Mouse (Mus musculus): Measurements from ENCODE around the gene Sh3tc1. TPM values are rescaled to one million over a fixed set of nuclear protein-coding genes. Genes with fewer than 3 reads are reported as not detected.

Gene Sh3tc1
- polyA plus RNA-seq (2014; fragmentation: Nextera tagmentation; extraction: Ambion mirVana): 2.9 and 3.2 TPM in 2 replicates

- no peak within 1 kb of the TSS for H3K9ac ChIP-seq (replicated peaks; ENCODE audit: low read depth, low read length)
- no peaks in the 10 kb centered on the region for H3K36me3 ChIP-seq (ENCODE audit: control insufficient read depth, insufficient read depth, low read length)
- H3K27me3 ChIP-seq (ENCODE audit: control insufficient read depth, insufficient read depth, low read length): no peaks in the 10 kb centered on the region
- peak; percentile 88 for ATAC-seq (ENCODE audit: insufficient number of reproducible peaks, insufficient read depth, low FRiP score, low read depth)
- no peak within 1 kb of the TSS for H3K4me2 ChIP-seq (replicated peaks; ENCODE audit: low read depth, low read length)
- H3K27ac ChIP-seq (ENCODE audit: low read length): 0 out of 2 replicates have a peak within 1 kb of the TSS, but pooled peaks have one; percentile 15
- no peak within 1 kb of the TSS for H3K4me3 ChIP-seq (ENCODE audit: low read depth, low read length)
- H3K4me1 ChIP-seq (ENCODE audit: control insufficient read depth, insufficient read depth, low read length): no peaks in the 10 kb centered on the region
- no peaks in the 10 kb centered on the region for H3K9me3 ChIP-seq (ENCODE audit: control insufficient read depth, low read depth, low read length)
- WGBS: 19% methylated on average over 10 of the region's 10 CpGs
Observed at GRCm38 (mm10) chr5:35739536-35740278, at the start of gene Sh3tc1. TSS of gene Sh3tc1 (minus strand) at chr5:35739987.

GRCm38 (mm10) chr5:35788719-35789118, 48.9 kb upstream of the Sh3tc1 start:
- H3K9ac ChIP-seq (replicated peaks; ENCODE audit: low read depth, low read length): no peak overlapping the region
- H3K36me3 ChIP-seq (ENCODE audit: control insufficient read depth, insufficient read depth, low read length): no peaks in the 10 kb centered on the region
- no peak for ATAC-seq (ENCODE audit: insufficient number of reproducible peaks, insufficient read depth, low FRiP score, low read depth)
- H3K4me2 ChIP-seq (replicated peaks; ENCODE audit: low read depth, low read length): no peak overlapping the region
- H3K4me3 ChIP-seq (ENCODE audit: low read depth, low read length): no peak overlapping the region
- H3K4me1 ChIP-seq (ENCODE audit: control insufficient read depth, insufficient read depth, low read length): no peaks in the 10 kb centered on the region
- H3K9me3 ChIP-seq (ENCODE audit: control insufficient read depth, low read depth, low read length): no peaks in the 10 kb centered on the region; the same call in 1 of the 2 replicates
- no peak overlapping the region for H3K27ac ChIP-seq (ENCODE audit: low read length)
- H3K27me3 ChIP-seq (ENCODE audit: control insufficient read depth, insufficient read depth, low read length): no peaks in the 10 kb centered on the region
- WGBS: 80% methylated on average over 6 of the region's 6 CpGs

DNA sequence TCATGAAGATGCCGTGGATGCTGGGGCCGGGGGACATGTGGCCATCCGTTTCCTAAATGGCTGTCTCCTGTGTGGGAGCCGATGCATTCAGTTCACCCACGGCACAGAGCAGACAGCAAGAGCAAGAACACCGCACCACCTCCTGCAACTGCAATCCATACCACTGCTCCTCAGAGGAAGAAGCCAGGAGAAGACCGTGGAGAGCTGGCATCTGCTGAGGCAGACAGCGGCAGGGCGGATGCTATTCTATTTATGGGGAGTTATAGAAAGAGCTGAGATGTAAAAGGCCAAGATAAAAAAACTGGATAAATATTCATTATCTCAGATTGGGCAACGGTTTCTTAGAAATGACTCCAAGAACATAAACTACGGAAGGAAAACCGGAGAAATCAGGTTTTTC, 48.1 kb upstream of the Sh3tc1 start:
- 84% methylated on average over 12 of the region's 12 CpGs for WGBS
- H3K9ac ChIP-seq (replicated peaks; ENCODE audit: low read depth, low read length): no peak overlapping the region
- H3K4me1 ChIP-seq (ENCODE audit: control insufficient read depth, insufficient read depth, low read length): no peaks in the 10 kb centered on the region
- no peak for ATAC-seq (ENCODE audit: insufficient number of reproducible peaks, insufficient read depth, low FRiP score, low read depth)
- no peak overlapping the region for H3K4me2 ChIP-seq (replicated peaks; ENCODE audit: low read depth, low read length)
- H3K36me3 ChIP-seq (ENCODE audit: control insufficient read depth, insufficient read depth, low read length): no peaks in the 10 kb centered on the region
- H3K27me3 ChIP-seq (ENCODE audit: control insufficient read depth, insufficient read depth, low read length): no peaks in the 10 kb centered on the region
- H3K27ac ChIP-seq (ENCODE audit: low read length): no peak overlapping the region
- no peaks in the 10 kb centered on the region; the same call in 1 of the 2 replicates for H3K9me3 ChIP-seq (ENCODE audit: control insufficient read depth, low read depth, low read length)
- H3K4me3 ChIP-seq (ENCODE audit: low read depth, low read length): no peak overlapping the region

DNA sequence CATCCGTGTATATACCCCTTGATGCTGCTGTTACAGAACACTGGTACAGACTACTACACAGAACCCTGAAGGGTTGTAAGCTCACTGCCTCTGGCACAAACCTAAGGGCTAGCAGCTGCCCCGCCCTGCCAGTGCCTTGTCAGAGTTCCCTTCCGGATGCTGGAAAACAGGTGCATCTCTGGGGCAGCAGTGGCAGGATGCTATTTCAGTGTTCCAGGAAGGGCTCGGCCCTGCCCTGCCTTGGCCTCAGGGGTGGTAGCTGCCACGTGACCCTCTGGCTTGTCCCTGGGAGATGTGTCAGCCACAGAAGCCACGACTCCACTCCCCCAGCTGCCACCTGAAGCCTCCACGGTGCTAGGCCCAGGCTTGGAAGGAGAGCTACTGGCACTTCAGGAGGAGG, 46.1 kb upstream of the Sh3tc1 start:
- no peaks in the 10 kb centered on the region for H3K27me3 ChIP-seq (ENCODE audit: control insufficient read depth, insufficient read depth, low read length)
- no peaks in the 10 kb centered on the region for H3K36me3 ChIP-seq (ENCODE audit: control insufficient read depth, insufficient read depth, low read length)
- 64% methylated on average over 7 of the region's 7 CpGs for WGBS
- no peak overlapping the region for H3K9ac ChIP-seq (replicated peaks; ENCODE audit: low read depth, low read length)
- no peak overlapping the region for H3K4me3 ChIP-seq (ENCODE audit: low read depth, low read length)
- H3K27ac ChIP-seq (ENCODE audit: low read length): no peak overlapping the region
- H3K4me1 ChIP-seq (ENCODE audit: control insufficient read depth, insufficient read depth, low read length): no peaks in the 10 kb centered on the region
- no peaks in the 10 kb centered on the region; the same call in 1 of the 2 replicates for H3K9me3 ChIP-seq (ENCODE audit: control insufficient read depth, low read depth, low read length)
- ATAC-seq (ENCODE audit: insufficient number of reproducible peaks, insufficient read depth, low FRiP score, low read depth): no peak
- H3K4me2 ChIP-seq (replicated peaks; ENCODE audit: low read depth, low read length): no peak overlapping the region

DNA sequence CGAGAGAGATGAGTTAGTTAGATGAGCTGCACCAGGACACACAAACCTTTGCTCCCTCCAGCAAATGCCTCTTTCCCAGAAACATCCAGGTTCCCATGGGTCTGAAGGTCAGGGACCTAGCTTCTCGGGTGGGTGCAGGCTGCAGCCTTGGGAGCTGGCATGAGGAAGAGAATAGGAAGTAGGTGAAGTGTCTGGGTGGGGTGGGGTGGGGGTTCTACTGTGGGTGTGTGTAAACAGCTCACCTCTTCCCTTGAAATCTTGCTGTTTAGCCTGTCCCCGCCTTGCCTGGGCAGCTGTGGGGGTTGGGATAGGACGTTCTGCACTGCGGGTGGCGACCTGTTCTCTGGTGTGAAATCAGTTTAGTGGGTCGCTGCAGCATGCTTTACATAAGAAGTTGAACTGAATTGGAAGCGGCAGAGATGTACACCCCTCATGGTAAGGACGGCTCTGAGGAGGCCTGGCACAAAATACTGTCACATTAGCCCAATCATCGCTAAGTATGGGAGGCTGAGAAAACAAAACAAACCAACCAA, 42.9 kb upstream of the Sh3tc1 start:
- no peak for ATAC-seq (ENCODE audit: insufficient number of reproducible peaks, insufficient read depth, low FRiP score, low read depth)
- Histone ChIP-seq H3K4me1 (ENCODE audit: control insufficient read depth, insufficient read depth, low read length) (no peaks in the 10 kb centered on the region), H3K4me3 (ENCODE audit: low read depth, low read length) (no peak overlapping the region), H3K27me3 (ENCODE audit: control insufficient read depth, insufficient read depth, low read length) (no peaks in the 10 kb centered on the region), H3K9ac (replicated peaks; ENCODE audit: low read depth, low read length) (no peak overlapping the region), H3K36me3 (ENCODE audit: control insufficient read depth, insufficient read depth, low read length) (no peaks in the 10 kb centered on the region), H3K4me2 (replicated peaks; ENCODE audit: low read depth, low read length) (no peak overlapping the region), H3K9me3 (ENCODE audit: control insufficient read depth, low read depth, low read length) (no peaks in the 10 kb centered on the region; the same call in 1 of the 2 replicates), H3K27ac (ENCODE audit: low read length) (no peak overlapping the region)
- WGBS: 45% methylated on average over 10 of the region's 10 CpGs

GRCm38 (mm10) chr5:35781116-35781515, 41.3 kb upstream of the Sh3tc1 start:
- H3K9me3 ChIP-seq (ENCODE audit: control insufficient read depth, low read depth, low read length): no peaks in the 10 kb centered on the region; the same call in 1 of the 2 replicates
- H3K27me3 ChIP-seq (ENCODE audit: control insufficient read depth, insufficient read depth, low read length): no peaks in the 10 kb centered on the region
- H3K4me1 ChIP-seq (ENCODE audit: control insufficient read depth, insufficient read depth, low read length): no peaks in the 10 kb centered on the region
- ATAC-seq (ENCODE audit: insufficient number of reproducible peaks, insufficient read depth, low FRiP score, low read depth): no peak
- H3K36me3 ChIP-seq (ENCODE audit: control insufficient read depth, insufficient read depth, low read length): no peaks in the 10 kb centered on the region
- H3K4me2 ChIP-seq (replicated peaks; ENCODE audit: low read depth, low read length): no peak overlapping the region
- WGBS: 71% methylated on average over 3 of the region's 3 CpGs
- H3K4me3 ChIP-seq (ENCODE audit: low read depth, low read length): no peak overlapping the region
- no peak overlapping the region for H3K9ac ChIP-seq (replicated peaks; ENCODE audit: low read depth, low read length)
- no peak overlapping the region for H3K27ac ChIP-seq (ENCODE audit: low read length)

DNA sequence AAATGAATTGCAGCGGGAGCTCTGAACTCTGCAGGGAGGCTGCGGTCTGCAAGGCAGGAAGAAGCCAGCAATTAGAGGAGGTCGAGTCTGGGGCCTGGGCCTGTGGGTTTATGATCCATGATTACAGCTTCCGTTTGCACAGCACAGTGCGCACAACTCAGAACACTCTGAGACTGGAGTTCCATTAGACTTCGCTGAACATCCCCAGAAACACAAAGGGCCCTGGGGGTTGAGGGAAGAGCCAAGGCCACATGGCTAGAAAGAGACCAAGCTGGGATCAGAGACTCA, 34.3 kb upstream of the Sh3tc1 start:
- Histone ChIP-seq H3K9ac (replicated peaks; ENCODE audit: low read depth, low read length) (no peak overlapping the region), H3K36me3 (ENCODE audit: control insufficient read depth, insufficient read depth, low read length) (no peaks in the 10 kb centered on the region), H3K4me3 (ENCODE audit: low read depth, low read length) (no peak overlapping the region), H3K27me3 (ENCODE audit: control insufficient read depth, insufficient read depth, low read length) (no peaks in the 10 kb centered on the region), H3K4me1 (ENCODE audit: control insufficient read depth, insufficient read depth, low read length) (0 out of 2 replicates have a peak, but pooled peaks cover 6% of the 10 kb centered on the region), H3K27ac (ENCODE audit: low read length) (no peak overlapping the region), H3K9me3 (ENCODE audit: control insufficient read depth, low read depth, low read length) (no peaks in the 10 kb centered on the region), H3K4me2 (replicated peaks; ENCODE audit: low read depth, low read length) (no peak overlapping the region)
- ATAC-seq (ENCODE audit: insufficient number of reproducible peaks, insufficient read depth, low FRiP score, low read depth): no peak
- WGBS: 41% methylated on average over 6 of the region's 6 CpGs

- Histone ChIP-seq H3K9ac (replicated peaks; ENCODE audit: low read depth, low read length) (no peak overlapping the region), H3K9me3 (ENCODE audit: control insufficient read depth, low read depth, low read length) (no peaks in the 10 kb centered on the region), H3K4me2 (replicated peaks; ENCODE audit: low read depth, low read length) (no peak overlapping the region), H3K4me3 (ENCODE audit: low read depth, low read length) (no peak overlapping the region), H3K27me3 (ENCODE audit: control insufficient read depth, insufficient read depth, low read length) (no peaks in the 10 kb centered on the region), H3K27ac (ENCODE audit: low read length) (no peak overlapping the region), H3K4me1 (ENCODE audit: control insufficient read depth, insufficient read depth, low read length) (0 out of 2 replicates have a peak, but pooled peaks cover 6% of the 10 kb centered on the region), H3K36me3 (ENCODE audit: control insufficient read depth, insufficient read depth, low read length) (no peaks in the 10 kb centered on the region)
- 73% methylated on average over 13 of the region's 13 CpGs for WGBS
- ATAC-seq (ENCODE audit: insufficient number of reproducible peaks, insufficient read depth, low FRiP score, low read depth): no peak
Observed at GRCm38 (mm10) chr5:35773274-35774136, 33.7 kb upstream of the Sh3tc1 start.

All from stomach, embryonic 14.5 days (tissue).